Mouse (Mus musculus) MEL (cell line): ENCODE measurements around the gene Tcte1.

ENCODE experiments used
- CHD2 ChIP-seq: IDR thresholded peaks from 2 replicates; pipeline ENCODE4 v1.6.1; 2011; ENCODE audit warnings: low read length, improper control_type of control experiment
- CTCF ChIP-seq, 3 experiments: IDR thresholded peaks in 2 of 3; conservative IDR thresholded peaks in 1 of 3; 2 replicates each; pipeline ENCODE4 v1.5.1; 2011 to 2012; ENCODE audit warnings: low read length in 3 of 3, low read depth in 2 of 3, mild to moderate bottlenecking in 2 of 3, improper control_type of control experiment in 1 of 3, inconsistent platforms in 1 of 3, mixed read lengths in 1 of 3, moderate library complexity in 1 of 3; ENCODE audit not compliant: control insufficient read depth in 1 of 3, insufficient read depth in 1 of 3, poor library complexity in 1 of 3, severe bottlenecking in 1 of 3
- EP300 ChIP-seq, 2 experiments: IDR thresholded peaks; 2 replicates each; pipeline ENCODE4 v1.6.1; 2011; ENCODE audit warnings: improper control_type of control experiment in 2 of 2, low read length in 2 of 2, low read depth in 1 of 2, mild to moderate bottlenecking in 1 of 2
- ETS1 ChIP-seq: IDR thresholded peaks from 2 replicates; pipeline ENCODE4 v1.6.1; 2012; ENCODE audit warnings: low read depth, mild to moderate bottlenecking, inconsistent platforms, low read length, improper control_type of control experiment, moderate library complexity
- JUND ChIP-seq: IDR thresholded peaks from 2 replicates; pipeline ENCODE4 v1.6.1; 2011; ENCODE audit warnings: low read depth, mild to moderate bottlenecking, improper control_type of control experiment, low read length
- NRF1 ChIP-seq: IDR thresholded peaks from 2 replicates; pipeline ENCODE4 v1.6.1; 2014; ENCODE audit warnings: low read depth, mild to moderate bottlenecking, inconsistent platforms, low read length, improper control_type of control experiment, moderate library complexity; ENCODE audit not compliant: poor library complexity, insufficient read depth, severe bottlenecking
- POLR2A ChIP-seq, 2 experiments: IDR thresholded peaks; 2 replicates each; pipeline ENCODE4 v1.6.1; 2011 to 2012; ENCODE audit warnings: low read length in 2 of 2, mild to moderate bottlenecking in 2 of 2, control low read depth in 1 of 2, improper control_type of control experiment in 1 of 2, low read depth in 1 of 2, moderate library complexity in 1 of 2; ENCODE audit not compliant: control insufficient read depth in 1 of 2, insufficient read depth in 1 of 2, poor library complexity in 1 of 2
- SIN3A ChIP-seq: IDR thresholded peaks from 2 replicates; pipeline ENCODE4 v1.6.1; 2012; ENCODE audit warnings: low read length, improper control_type of control experiment, inconsistent platforms
- USF1 ChIP-seq: IDR thresholded peaks from 2 replicates; pipeline ENCODE4 v1.6.1; 2014; ENCODE audit warnings: low read depth, mild to moderate bottlenecking, inconsistent platforms, low read length, improper control_type of control experiment, moderate library complexity
- USF2 ChIP-seq, 2 experiments: IDR thresholded peaks; 2 replicates each; pipeline ENCODE4 v1.6.1; 2011 to 2012; ENCODE audit warnings: improper control_type of control experiment in 2 of 2, low read length in 2 of 2, borderline replicate concordance in 1 of 2, inconsistent platforms in 1 of 2, low read depth in 1 of 2, mild to moderate bottlenecking in 1 of 2; ENCODE audit not compliant: insufficient read depth in 1 of 2
- ZKSCAN1 ChIP-seq: IDR thresholded peaks from 2 replicates; pipeline ENCODE4 v1.6.1; 2012; ENCODE audit warnings: low read depth, mild to moderate bottlenecking, inconsistent platforms, low read length, improper control_type of control experiment, moderate library complexity
- ZNF384 ChIP-seq: IDR thresholded peaks from 2 replicates; pipeline ENCODE4 v1.6.1; 2012; ENCODE audit warnings: low read depth, mild to moderate bottlenecking, inconsistent platforms, low read length, improper control_type of control experiment

DNA sequence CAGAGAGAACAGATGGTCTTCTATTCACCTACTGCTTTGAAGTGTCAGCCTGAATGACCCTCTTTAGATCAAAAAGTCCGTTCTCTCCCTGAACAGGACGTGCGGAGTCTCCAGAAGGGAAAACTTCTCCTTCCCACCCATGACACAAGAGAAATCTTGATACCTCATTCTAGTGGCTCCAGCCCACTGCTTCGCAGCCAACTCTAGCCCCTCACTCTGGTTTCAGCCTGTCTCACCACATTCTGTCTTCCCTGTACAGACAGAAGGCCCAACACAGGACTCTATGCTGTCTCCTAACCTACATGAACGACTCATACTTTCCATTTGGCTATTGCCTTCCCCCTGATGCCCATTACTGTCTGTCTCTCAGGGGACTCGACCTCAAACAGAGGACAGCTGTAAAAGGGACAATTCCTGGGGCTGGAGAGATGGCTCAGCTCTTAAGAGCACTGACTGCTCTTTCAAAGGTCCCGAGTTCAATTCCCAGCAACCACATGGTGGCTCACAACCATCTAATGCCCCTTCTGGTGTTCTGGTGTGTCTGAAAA, 28.1 kb downstream of the Tcte1 start:
- TF ChIP-seq CTCF (IDR thresholded peaks at IDR 0.05 in 2 of 3, conservative IDR thresholded peaks at IDR 0.05 in 1 of 3; ENCODE audit: control insufficient read depth in 1 of 3, insufficient read depth in 1 of 3, low read depth in 2 of 3, low read length in 3 of 3, poor library complexity in 1 of 3, severe bottlenecking in 1 of 3) (no peak), SIN3A (no peak), USF1 (no peak), ETS1 (no peak), USF2 (IDR thresholded peaks at IDR 0.05; ENCODE audit: borderline replicate concordance in 1 of 2, insufficient read depth in 1 of 2, low read depth in 1 of 2, low read length in 2 of 2) (no peak), ZKSCAN1 (no peak), NRF1 (no peak), JUND (no peak), EP300 (IDR thresholded peaks at IDR 0.05; ENCODE audit: low read depth in 1 of 2, low read length in 2 of 2) (no peak), POLR2A (IDR thresholded peaks at IDR 0.05; ENCODE audit: control insufficient read depth in 1 of 2, insufficient read depth in 1 of 2, low read depth in 1 of 2, low read length in 2 of 2, poor library complexity in 1 of 2) (no peak), ZNF384 (no peak), CHD2 (no peak)
